Mouse (Mus musculus): ENCODE measurements around the gene AU018091. TPM values are rescaled to one million over a fixed set of nuclear protein-coding genes. Genes with fewer than 3 reads are reported as not detected.
"Not testable (repeated sequence)": the region's sequence is repeated elsewhere in the genome, so short reads cannot be mapped to it uniquely, and the experiment has no call there.

The AU018091 gene
- polyA plus RNA-seq, 1 experiment from 2014 or later: 0.35 TPM

- Histone ChIP-seq H3K4me1 (replicated peaks) (no peaks in the 10 kb centered on the region), H3K4me3 (no peak overlapping the region), H3K9me3 (no peaks in the 10 kb centered on the region; the same call in 1 of the 2 replicates), H3K27me3 (ENCODE audit: insufficient read depth, poor library complexity, severe bottlenecking) (no peaks in the 10 kb centered on the region), H3K36me3 (no peaks in the 10 kb centered on the region), H3K27ac (no peak overlapping the region)
- no peak for DNase-seq (ENCODE audit: low spot score)
- WGBS: 72% methylated on average over 5 of the region's 5 CpGs
These were observed 26.8 kb upstream of the AU018091 start for GRCm38 (mm10) chr7:3195850-3196249.

GRCm38 (mm10) chr7:3194531-3194930, 25.5 kb upstream of the AU018091 start:
- Histone ChIP-seq H3K27me3 (ENCODE audit: insufficient read depth, poor library complexity, severe bottlenecking) (no peaks in the 10 kb centered on the region), H3K9me3 (no peaks in the 10 kb centered on the region; the same call in 1 of the 2 replicates), H3K4me1 (replicated peaks) (no peaks in the 10 kb centered on the region), H3K36me3 (no peaks in the 10 kb centered on the region), H3K27ac (no peak overlapping the region), H3K4me3 (no peak overlapping the region)
- WGBS: 88% methylated on average over 4 of the region's 4 CpGs
- no peak for DNase-seq (ENCODE audit: low spot score)

- DNase-seq (ENCODE audit: low spot score): peak; percentile 45
- no peak overlapping the region for H3K4me3 ChIP-seq
- H3K27me3 ChIP-seq (ENCODE audit: insufficient read depth, poor library complexity, severe bottlenecking): no peaks in the 10 kb centered on the region
- no peak overlapping the region for H3K27ac ChIP-seq
- WGBS: 13% methylated on average over 6 of the region's 6 CpGs
- peaks cover 4% of the 10 kb centered on the region; the same call in 1 of the 2 replicates for H3K9me3 ChIP-seq
- no peaks in the 10 kb centered on the region for H3K36me3 ChIP-seq
- H3K4me1 ChIP-seq (replicated peaks): no peaks in the 10 kb centered on the region
These were observed 24.9 kb upstream of the AU018091 start for GRCm38 (mm10) chr7:3193905-3194304.

GRCm38 (mm10) chr7:3193049-3193632, 24.1 kb upstream of the AU018091 start:
- H3K9me3 ChIP-seq: peaks cover 4% of the 10 kb centered on the region; the same call in 1 of the 2 replicates
- DNase-seq (ENCODE audit: low spot score): no peak
- no peaks in the 10 kb centered on the region for H3K4me1 ChIP-seq (replicated peaks)
- H3K27me3 ChIP-seq (ENCODE audit: insufficient read depth, poor library complexity, severe bottlenecking): no peaks in the 10 kb centered on the region
- no peak overlapping the region for H3K4me3 ChIP-seq
- no peaks in the 10 kb centered on the region for H3K36me3 ChIP-seq
- no peak overlapping the region for H3K27ac ChIP-seq
- WGBS: 78% methylated on average over 4 of the region's 4 CpGs

GRCm38 (mm10) chr7:3191971-3192498, 23.0 kb upstream of the AU018091 start:
- Histone ChIP-seq H3K4me1 (replicated peaks) (no peaks in the 10 kb centered on the region), H3K36me3 (no peaks in the 10 kb centered on the region), H3K27me3 (ENCODE audit: insufficient read depth, poor library complexity, severe bottlenecking) (no peaks in the 10 kb centered on the region), H3K27ac (no peak overlapping the region), H3K9me3 (peaks cover 4% of the 10 kb centered on the region; the same call in 1 of the 2 replicates), H3K4me3 (no peak overlapping the region)
- 89% methylated on average over 12 of the region's 12 CpGs for WGBS
- DNase-seq (ENCODE audit: low spot score): no peak

- H3K9me3 ChIP-seq; DNase-seq (ENCODE audit: low spot score); H3K36me3 ChIP-seq; H3K27ac ChIP-seq; H3K27me3 ChIP-seq (ENCODE audit: insufficient read depth, poor library complexity, severe bottlenecking); H3K4me3 ChIP-seq; H3K4me1 ChIP-seq (replicated peaks): not testable (repeated sequence)
- 87% methylated on average over 2 of the region's 2 CpGs for WGBS
These were observed 17.7 kb upstream of the AU018091 start for GRCm38 (mm10) chr7:3186726-3187125.

GRCm38 (mm10) chr7:3186136-3186535, 17.1 kb upstream of the AU018091 start:
- Histone ChIP-seq H3K27me3 (ENCODE audit: insufficient read depth, poor library complexity, severe bottlenecking) (no peaks in the 10 kb centered on the region), H3K9me3 (0 out of 2 replicates have a peak, but pooled peaks cover 7% of the 10 kb centered on the region), H3K27ac (no peak overlapping the region), H3K4me3 (no peak overlapping the region), H3K36me3 (no peaks in the 10 kb centered on the region), H3K4me1 (replicated peaks) (no peaks in the 10 kb centered on the region)
- 80% methylated on average over 1 of the region's 1 CpGs for WGBS
- DNase-seq (ENCODE audit: low spot score): no peak

- H3K36me3 ChIP-seq: no peaks in the 10 kb centered on the region
- H3K27me3 ChIP-seq (ENCODE audit: insufficient read depth, poor library complexity, severe bottlenecking): no peaks in the 10 kb centered on the region
- no peaks in the 10 kb centered on the region for H3K4me1 ChIP-seq (replicated peaks)
- no peak overlapping the region for H3K4me3 ChIP-seq
- H3K27ac ChIP-seq: no peak overlapping the region
- no peak for DNase-seq (ENCODE audit: low spot score)
- H3K9me3 ChIP-seq: 0 out of 2 replicates have a peak, but pooled peaks cover 11% of the 10 kb centered on the region
- WGBS: 45% methylated on average over 4 of the region's 4 CpGs
These were observed 15.4 kb upstream of the AU018091 start for GRCm38 (mm10) chr7:3184394-3184793.

GRCm38 (mm10) chr7:3180958-3181357, 12.0 kb upstream of the AU018091 start:
- not testable (repeated sequence) for H3K27me3 ChIP-seq (ENCODE audit: insufficient read depth, poor library complexity, severe bottlenecking); H3K4me1 ChIP-seq (replicated peaks); H3K4me3 ChIP-seq; H3K27ac ChIP-seq; DNase-seq (ENCODE audit: low spot score); H3K36me3 ChIP-seq
- H3K9me3 ChIP-seq: 0 out of 2 replicates have a peak, but pooled peaks cover 17% of the 10 kb centered on the region
- WGBS: 89% methylated on average over 21 of the region's 24 CpGs

GRCm38 (mm10) chr7:3168296-3168695, 707 bp downstream of the AU018091 start:
- Histone ChIP-seq H3K9me3 (peaks cover 11% of the 10 kb centered on the region), H3K27ac (no peak overlapping the region), H3K27me3 (ENCODE audit: insufficient read depth, poor library complexity, severe bottlenecking) (no peaks in the 10 kb centered on the region), H3K36me3 (no peaks in the 10 kb centered on the region), H3K4me1 (replicated peaks) (no peaks in the 10 kb centered on the region), H3K4me3 (no peak overlapping the region)
- DNase-seq (ENCODE audit: low spot score): no peak
- 90% methylated on average over 1 of the region's 1 CpGs for WGBS

- no peak for DNase-seq (ENCODE audit: low spot score)
- Histone ChIP-seq H3K27me3 (ENCODE audit: insufficient read depth, poor library complexity, severe bottlenecking) (no peaks in the 10 kb centered on the region), H3K4me1 (replicated peaks) (no peaks in the 10 kb centered on the region), H3K4me3 (no peak overlapping the region), H3K27ac (no peak overlapping the region), H3K9me3 (peaks cover 19% of the 10 kb centered on the region; the same call in 1 of the 2 replicates), H3K36me3 (no peaks in the 10 kb centered on the region)
- 87% methylated on average over 4 of the region's 4 CpGs for WGBS
These were observed 2.7 kb downstream of the AU018091 start for GRCm38 (mm10) chr7:3166270-3166669.

GRCm38 (mm10) chr7:3164991-3165390, 4.0 kb downstream of the AU018091 start:
- Histone ChIP-seq H3K9me3 (peaks cover 23% of the 10 kb centered on the region; the same call in 1 of the 2 replicates), H3K4me3 (no peak overlapping the region), H3K36me3 (no peaks in the 10 kb centered on the region), H3K4me1 (replicated peaks) (no peaks in the 10 kb centered on the region), H3K27me3 (ENCODE audit: insufficient read depth, poor library complexity, severe bottlenecking) (no peaks in the 10 kb centered on the region), H3K27ac (no peak overlapping the region)
- no peak for DNase-seq (ENCODE audit: low spot score)

- Histone ChIP-seq H3K36me3 (no peaks in the 10 kb centered on the region), H3K27me3 (ENCODE audit: insufficient read depth, poor library complexity, severe bottlenecking) (no peaks in the 10 kb centered on the region), H3K27ac (no peak overlapping the region), H3K4me3 (no peak overlapping the region), H3K4me1 (replicated peaks) (no peaks in the 10 kb centered on the region), H3K9me3 (peaks cover 23% of the 10 kb centered on the region; the same call in 1 of the 2 replicates)
- no peak for DNase-seq (ENCODE audit: low spot score)
- 79% methylated on average over 6 of the region's 6 CpGs for WGBS
These were observed 4.6 kb downstream of the AU018091 start for GRCm38 (mm10) chr7:3164381-3164780.

Data from hindbrain, embryonic 10.5 days (tissue).